Mouse (Mus musculus) limb, embryonic 14.5 days (tissue): ENCODE measurements around the gene Stum. TPM values are rescaled to one million over a fixed set of nuclear protein-coding genes. Genes with fewer than 3 reads are reported as not detected.

Experiments used
- ATAC-seq: fragments of 200-750 bp; cut with Nextera tagmentation; 2 replicates; pipeline ENCODE4 v1.8.0; 2017; ENCODE audit warnings: low read depth, moderate number of reproducible peaks, moderate TSS enrichment; ENCODE audit not compliant: low FRiP score
- DNase-seq: peaks from one replicate; pipeline ENCODE4 v3.0.0-alpha.2; 2015; ENCODE audit warnings: low spot score
- H3K27ac ChIP-seq: fragments of 300-500 bp; sonication (generic); replicated peaks from 2 replicates; pipeline ENCODE4 v1.5.1; 2014; ENCODE audit warnings: low read depth, mild to moderate bottlenecking, low read length, moderate library complexity, mixed read lengths
- H3K27me3 ChIP-seq: fragments of 300-500 bp; sonication (generic); 2 replicates; pipeline ENCODE4 v1.6.1; 2014; ENCODE audit warnings: low read length, mixed read lengths; ENCODE audit not compliant: control insufficient read depth, insufficient read depth
- H3K36me3 ChIP-seq: fragments of 300-500 bp; sonication (generic); 2 replicates; pipeline ENCODE4 v1.6.1; 2014; ENCODE audit warnings: mild to moderate bottlenecking, low read length, moderate library complexity, mixed read lengths; ENCODE audit not compliant: control insufficient read depth, insufficient read depth
- H3K4me1 ChIP-seq: fragments of 300-500 bp; sonication (generic); 2 replicates; pipeline ENCODE4 v1.6.1; 2014; ENCODE audit warnings: antibody characterized with exemption, low read length, mixed read lengths; ENCODE audit not compliant: control insufficient read depth, insufficient read depth
- H3K4me2 ChIP-seq: fragments of 300-500 bp; sonication (generic); replicated peaks from 2 replicates; pipeline ENCODE4 v1.6.1; 2014; ENCODE audit warnings: low read depth, mild to moderate bottlenecking, low read length, moderate library complexity; ENCODE audit not compliant: severe bottlenecking
- H3K4me3 ChIP-seq: fragments of 300-500 bp; sonication (generic); replicated peaks from 2 replicates; pipeline ENCODE4 v1.5.1; 2014; ENCODE audit warnings: low read length
- H3K9ac ChIP-seq: fragments of 300-500 bp; sonication (generic); 2 replicates; pipeline ENCODE4 v1.6.1; 2014; ENCODE audit warnings: mild to moderate bottlenecking, low read depth, low read length, moderate library complexity; ENCODE audit not compliant: severe bottlenecking
- H3K9me3 ChIP-seq: fragments of 300-500 bp; sonication (generic); 2 replicates; pipeline ENCODE4 v1.6.1; 2016; ENCODE audit warnings: low read length; ENCODE audit not compliant: control insufficient read depth
- POLR2A ChIP-seq: fragments of 200-500 bp; IDR thresholded peaks from 2 replicates; pipeline ENCODE4 v1.8.0; 2012; ENCODE audit warnings: inconsistent platforms, mild to moderate bottlenecking, moderate library complexity, borderline replicate concordance; ENCODE audit not compliant: insufficient read depth, insufficient read length; ENCODE audit errors: extremely low read depth
- WGBS: fragments of 180-500 bp; shearing (Covaris S2); extraction: QIAGEN DNeasy Blood & Tissue Kit; methylation state at CpG from one replicate; pipeline ENCODE4 v1.1.7; 2014; 5-methylcytosine and 5-hydroxymethylcytosine counted together
- polyA plus RNA-seq, 2 experiments: library from polyadenylated mRNA; depleted of rRNA in 1 of 2; stranded (reverse) in 1 of 2; unstranded in 1 of 2; fragments of >200 nt; fragmentation: Nextera tagmentation in 1 of 2; extraction: Ambion mirVana in 1 of 2; gene quantifications; 2 replicates each; pipeline versions ENCODE4 v1.2.1 to v1.2.3; 2012 to 2014

Gene Stum
- polyA plus RNA-seq, 2 experiments = 5.8 to 6.3 TPM

DNA sequence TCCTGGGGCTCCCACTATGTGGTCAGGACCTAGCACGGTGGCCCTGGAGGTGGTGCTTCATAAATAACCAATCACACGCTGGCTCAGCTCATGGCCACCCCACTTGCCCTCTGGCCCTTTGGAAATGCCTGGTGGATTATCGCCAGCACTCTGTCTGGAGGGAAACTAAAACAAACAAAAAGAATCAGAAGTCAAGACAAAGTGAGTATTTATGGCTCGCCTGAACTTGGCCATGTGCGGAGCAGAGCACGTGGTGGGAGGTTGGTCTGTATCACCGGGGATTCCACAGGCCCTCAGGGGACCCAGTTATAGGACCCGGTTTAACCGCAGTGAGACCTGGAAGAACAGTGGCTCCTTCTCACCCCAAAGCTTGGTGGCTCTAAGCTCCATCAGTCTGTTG, 74.5 kb downstream of the Stum start:
- WGBS = 47% methylated on average over 9 of the region's 9 CpGs
- no peak overlapping the region for H3K4me3 ChIP-seq

GRCm38 (mm10) chr1:180407727-180408719, 75.3 kb downstream of the Stum start:
- DNase-seq (no peak), ATAC-seq (no peak)
- Histone ChIP-seq H3K36me3 (peaks cover 7% of the 10 kb centered on the region), H3K27me3 (no peaks in the 10 kb centered on the region), H3K4me1 (peaks cover 48% of the 10 kb centered on the region), H3K9ac (no peak overlapping the region), H3K9me3 (no peaks in the 10 kb centered on the region), H3K4me3 (no peak overlapping the region), H3K4me2 (no peak overlapping the region), H3K27ac (peak overlapping the region; percentile 16)
- no peak for TF ChIP-seq POLR2A
- WGBS = 73% methylated on average over 18 of the region's 18 CpGs

More for the DNA sequence above, 74.5 kb downstream of the Stum start:
- DNase-seq = no peak
- no peaks in the 10 kb centered on the region for H3K9me3 ChIP-seq
- no peak overlapping the region for H3K27ac ChIP-seq
- H3K4me2 ChIP-seq = no peak overlapping the region
- ATAC-seq = no peak
- no peak overlapping the region for H3K9ac ChIP-seq
- peaks cover 40% of the 10 kb centered on the region for H3K4me1 ChIP-seq
- H3K36me3 ChIP-seq = peaks cover 13% of the 10 kb centered on the region
- TF ChIP-seq POLR2A = no peak
- H3K27me3 ChIP-seq = no peaks in the 10 kb centered on the region

GRCm38 (mm10) chr1:180407171-180407671, 76.1 kb downstream of the Stum start:
- no peak for TF ChIP-seq POLR2A
- H3K36me3 ChIP-seq = no peaks in the 10 kb centered on the region
- peak overlapping the region; percentile 9; the same call in 1 of the 2 replicates for H3K4me3 ChIP-seq
- H3K27ac ChIP-seq = peak overlapping the region; percentile 16; the same call in 1 of the 2 replicates
- WGBS = 11% methylated on average over 16 of the region's 16 CpGs
- H3K4me2 ChIP-seq = peak overlapping the region; percentile 27; the same call in 1 of the 2 replicates
- DNase-seq (peak; percentile 54), ATAC-seq (peak; percentile 48; the same call in 1 of the 2 replicates)
- H3K9ac ChIP-seq = no peak overlapping the region
- no peaks in the 10 kb centered on the region for H3K27me3 ChIP-seq
- no peaks in the 10 kb centered on the region for H3K9me3 ChIP-seq
- H3K4me1 ChIP-seq = peaks cover 54% of the 10 kb centered on the region

DNA sequence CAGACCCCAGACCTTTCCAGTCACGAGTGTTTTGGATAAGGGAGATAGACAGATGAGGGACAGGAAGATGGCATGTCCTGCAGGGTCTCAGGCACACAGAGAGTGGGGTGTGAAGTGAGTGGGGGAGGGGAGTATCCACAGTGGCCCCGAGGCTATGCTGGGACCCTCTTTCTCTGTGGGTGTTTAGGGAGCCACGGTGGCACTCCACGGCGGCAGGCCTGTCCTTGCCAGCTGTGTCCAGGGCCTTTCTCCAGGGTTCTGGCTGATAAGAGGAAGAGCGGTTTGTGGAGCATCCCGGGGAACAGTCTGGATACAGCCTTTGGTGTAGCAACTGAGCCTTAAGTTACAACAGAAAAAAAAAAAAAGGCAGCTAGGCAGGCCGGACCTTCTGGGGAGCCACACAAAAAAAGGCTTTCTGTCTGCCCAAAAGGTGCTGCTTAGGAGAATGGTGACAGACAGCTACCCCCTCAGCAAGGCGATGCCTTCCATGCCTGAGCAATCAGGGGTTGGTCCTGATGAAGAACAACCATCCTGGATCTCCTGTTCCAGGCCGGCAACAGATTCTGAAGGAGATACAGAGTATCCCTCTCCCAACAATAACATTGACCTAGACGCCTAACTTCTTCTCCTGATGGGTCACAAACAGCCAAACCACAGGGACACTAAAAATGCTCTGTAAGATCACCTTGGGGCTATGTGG, 76.8 kb downstream of the Stum start:
- Histone ChIP-seq H3K4me3 (no peak overlapping the region), H3K4me1 (peaks cover 61% of the 10 kb centered on the region), H3K27ac (no peak overlapping the region), H3K36me3 (no peaks in the 10 kb centered on the region), H3K27me3 (no peaks in the 10 kb centered on the region), H3K9me3 (no peaks in the 10 kb centered on the region), H3K4me2 (no peak overlapping the region; the same call in 1 of the 2 replicates), H3K9ac (no peak overlapping the region)
- DNase-seq (no peak), ATAC-seq (no peak)
- WGBS = 73% methylated on average over 11 of the region's 11 CpGs
- TF ChIP-seq POLR2A = no peak
